Mouse (Mus musculus) CH12.LX (cell line): ENCODE measurements at regions not wholly inside any gene's neighbourhood (a gene's known extent, or its start where the extent isn't known, plus 50 kb on each side); places are given as distances from the start of the nearest gene placed in this dataset.

Experiments used
- CHD1 ChIP-seq: IDR thresholded peaks from 2 replicates; pipeline ENCODE4 v1.6.1; 2012; ENCODE audit warnings: low read depth, low read length, improper control_type of control experiment, inconsistent platforms
- CHD2 ChIP-seq: IDR thresholded peaks from 2 replicates; pipeline ENCODE4 v1.6.1; 2011; ENCODE audit warnings: low read length, improper control_type of control experiment
- CTCF ChIP-seq, 2 experiments: IDR thresholded peaks in 1 of 2; conservative IDR thresholded peaks in 1 of 2; 2 replicates each; pipeline ENCODE4 v1.5.1; 2011 to 2012; ENCODE audit warnings: low read depth in 2 of 2, low read length in 2 of 2, improper control_type of control experiment in 1 of 2, inconsistent platforms in 1 of 2, mild to moderate bottlenecking in 1 of 2, moderate library complexity in 1 of 2
- ETS1 ChIP-seq: conservative IDR thresholded peaks from 2 replicates; pipeline ENCODE4 v1.6.1; 2012; ENCODE audit warnings: low read depth, mild to moderate bottlenecking, inconsistent platforms, low read length, improper control_type of control experiment, moderate library complexity
- HCFC1 ChIP-seq: IDR thresholded peaks from 2 replicates; pipeline ENCODE4 v1.6.1; 2012; ENCODE audit warnings: low read depth, mild to moderate bottlenecking, inconsistent platforms, low read length, improper control_type of control experiment
- NELFE ChIP-seq: IDR thresholded peaks from 2 replicates; pipeline ENCODE4 v1.6.1; 2011; ENCODE audit warnings: low read depth, low read length, improper control_type of control experiment
- POLR2A ChIP-seq: IDR thresholded peaks from 2 replicates; pipeline ENCODE4 v1.6.1; 2011; ENCODE audit warnings: low read depth, mild to moderate bottlenecking, improper control_type of control experiment, low read length

GRCm38 (mm10) chr11:110890411-110890810, 77.4 kb upstream of the Kcnj16 start:
- no peak for TF ChIP-seq ETS1
- no peak for TF ChIP-seq CTCF (conservative IDR thresholded peaks at IDR 0.05 in 1 of 2, IDR thresholded peaks at IDR 0.05 in 1 of 2; ENCODE audit: low read depth in 2 of 2, low read length in 2 of 2)
- TF ChIP-seq CHD2 = no peak
- no peak for TF ChIP-seq POLR2A
- TF ChIP-seq CHD1 = no peak
- TF ChIP-seq HCFC1 = no peak
- TF ChIP-seq NELFE = no peak
